Mouse (Mus musculus): ENCODE results near the gene Mapk3. TPM values are rescaled to one million over a fixed set of nuclear protein-coding genes. Genes with fewer than 3 reads are reported as not detected.
A peak's percentile ranks its signal among the peaks of the same experiment; 100 is the strongest.

Gene Mapk3
- total and polyA plus RNA-seq, 2 experiments, result 10.4 to 70.7 TPM

GRCm38 (mm10) chr7:126780971-126781635 is 21.7 kb downstream of the Mapk3 start, which contains the start of gene Tbx6:
Tbx6 (plus strand) TSS chr7:126781483.
- Histone ChIP-seq H3K36me3 (ENCODE audit: control insufficient read depth, insufficient read depth, low read length) (peaks cover 5% of the 10 kb centered on the region), H3K9ac (ENCODE audit: low read depth, low read length) (peak within 1 kb of the TSS; percentile 31), H3K27me3 (ENCODE audit: control insufficient read depth, insufficient read depth, low read length) (no peaks in the 10 kb centered on the region), H3K27ac (replicated peaks; ENCODE audit: insufficient read depth, low read depth, low read length) (peak within 1 kb of the TSS; percentile 36), H3K79me2 (ENCODE audit: control insufficient read depth, insufficient read depth, low read length) (peaks cover 6% of the 10 kb centered on the region; the same call in 1 of the 2 replicates), H3K4me1 (ENCODE audit: control insufficient read depth, insufficient read depth, low read length) (peaks cover 29% of the 10 kb centered on the region), H3K4me3 (ENCODE audit: insufficient read depth, low read depth, low read length) (0 out of 2 replicates have a peak within 1 kb of the TSS, but pooled peaks have one; percentile 3)
- no peak for DNase-seq (ENCODE audit: extremely low read depth, low read depth, low spot score)
- TF ChIP-seq POLR2A (IDR thresholded peaks at IDR 0.05; ENCODE audit: extremely low read depth, insufficient read depth, low read length) (no peak), CTCF (IDR thresholded peaks at IDR 0.05; ENCODE audit: low read depth, low read length) (no peak)
- WGBS, result 25% methylated on average over 22 of the region's 22 CpGs

GRCm38 (mm10) chr7:126781661-126782370 is 22.4 kb downstream of the Mapk3 start:
- H3K9ac ChIP-seq (ENCODE audit: low read depth, low read length), result no peak overlapping the region
- H3K4me1 ChIP-seq (ENCODE audit: control insufficient read depth, insufficient read depth, low read length), result peaks cover 26% of the 10 kb centered on the region
- peaks cover 11% of the 10 kb centered on the region for H3K36me3 ChIP-seq (ENCODE audit: control insufficient read depth, insufficient read depth, low read length)
- H3K4me3 ChIP-seq (ENCODE audit: insufficient read depth, low read depth, low read length), result no peak overlapping the region
- no peaks in the 10 kb centered on the region for H3K27me3 ChIP-seq (ENCODE audit: control insufficient read depth, insufficient read depth, low read length)
- TF ChIP-seq CTCF (IDR thresholded peaks at IDR 0.05; ENCODE audit: low read depth, low read length) (no peak), POLR2A (IDR thresholded peaks at IDR 0.05; ENCODE audit: extremely low read depth, insufficient read depth, low read length) (no peak)
- peak overlapping the region; percentile 36 for H3K27ac ChIP-seq (replicated peaks; ENCODE audit: insufficient read depth, low read depth, low read length)
- WGBS, result 35% methylated on average over 11 of the region's 11 CpGs
- DNase-seq (ENCODE audit: extremely low read depth, low read depth, low spot score), result peak; percentile 92
- H3K79me2 ChIP-seq (ENCODE audit: control insufficient read depth, insufficient read depth, low read length), result peaks cover 6% of the 10 kb centered on the region; the same call in 1 of the 2 replicates

GRCm38 (mm10) chr7:126782693-126783092 is 23.3 kb downstream of the Mapk3 start:
- WGBS, result 53% methylated on average over 13 of the region's 13 CpGs

GRCm38 (mm10) chr7:126784469-126784868 is 25.1 kb downstream of the Mapk3 start:
- 89% methylated on average over 7 of the region's 7 CpGs for WGBS
- Histone ChIP-seq H3K27ac (replicated peaks; ENCODE audit: insufficient read depth, low read depth, low read length) (no peak overlapping the region), H3K79me2 (ENCODE audit: control insufficient read depth, insufficient read depth, low read length) (no peaks in the 10 kb centered on the region), H3K4me3 (ENCODE audit: insufficient read depth, low read depth, low read length) (no peak overlapping the region), H3K27me3 (ENCODE audit: control insufficient read depth, insufficient read depth, low read length) (no peaks in the 10 kb centered on the region), H3K4me1 (ENCODE audit: control insufficient read depth, insufficient read depth, low read length) (peaks cover 22% of the 10 kb centered on the region), H3K36me3 (ENCODE audit: control insufficient read depth, insufficient read depth, low read length) (peaks cover 28% of the 10 kb centered on the region), H3K9ac (ENCODE audit: low read depth, low read length) (no peak overlapping the region)
- no peak for DNase-seq (ENCODE audit: extremely low read depth, low read depth, low spot score)
- TF ChIP-seq POLR2A (IDR thresholded peaks at IDR 0.05; ENCODE audit: extremely low read depth, insufficient read depth, low read length) (no peak), CTCF (IDR thresholded peaks at IDR 0.05; ENCODE audit: low read depth, low read length) (no peak)

More at GRCm38 (mm10) chr7:126782693-126783092, 23.3 kb downstream of the Mapk3 start:
- H3K4me3 ChIP-seq (ENCODE audit: insufficient read depth, low read depth, low read length), result no peak overlapping the region
- no peak overlapping the region for H3K27ac ChIP-seq (replicated peaks; ENCODE audit: insufficient read depth, low read depth, low read length)
- TF ChIP-seq POLR2A (IDR thresholded peaks at IDR 0.05; ENCODE audit: extremely low read depth, insufficient read depth, low read length) (no peak), CTCF (IDR thresholded peaks at IDR 0.05; ENCODE audit: low read depth, low read length) (no peak)
- H3K9ac ChIP-seq (ENCODE audit: low read depth, low read length), result no peak overlapping the region
- peaks cover 15% of the 10 kb centered on the region for H3K36me3 ChIP-seq (ENCODE audit: control insufficient read depth, insufficient read depth, low read length)
- no peaks in the 10 kb centered on the region for H3K27me3 ChIP-seq (ENCODE audit: control insufficient read depth, insufficient read depth, low read length)
- no peaks in the 10 kb centered on the region for H3K79me2 ChIP-seq (ENCODE audit: control insufficient read depth, insufficient read depth, low read length)
- H3K4me1 ChIP-seq (ENCODE audit: control insufficient read depth, insufficient read depth, low read length), result peaks cover 25% of the 10 kb centered on the region
- no peak for DNase-seq (ENCODE audit: extremely low read depth, low read depth, low spot score)

- no peak overlapping the region for H3K27ac ChIP-seq (replicated peaks; ENCODE audit: insufficient read depth, low read depth, low read length)
- no peak overlapping the region for H3K9ac ChIP-seq (ENCODE audit: low read depth, low read length)
- H3K36me3 ChIP-seq (ENCODE audit: control insufficient read depth, insufficient read depth, low read length), result peaks cover 32% of the 10 kb centered on the region
- no peaks in the 10 kb centered on the region for H3K27me3 ChIP-seq (ENCODE audit: control insufficient read depth, insufficient read depth, low read length)
- no peaks in the 10 kb centered on the region for H3K79me2 ChIP-seq (ENCODE audit: control insufficient read depth, insufficient read depth, low read length)
- 74% methylated on average over 4 of the region's 4 CpGs for WGBS
- no peak for TF ChIP-seq CTCF (IDR thresholded peaks at IDR 0.05; ENCODE audit: low read depth, low read length)
- no peak for TF ChIP-seq POLR2A (IDR thresholded peaks at IDR 0.05; ENCODE audit: extremely low read depth, insufficient read depth, low read length)
- H3K4me3 ChIP-seq (ENCODE audit: insufficient read depth, low read depth, low read length), result no peak overlapping the region
- no peak for DNase-seq (ENCODE audit: extremely low read depth, low read depth, low spot score)
- H3K4me1 ChIP-seq (ENCODE audit: control insufficient read depth, insufficient read depth, low read length), result peaks cover 22% of the 10 kb centered on the region
Observed at GRCm38 (mm10) chr7:126785056-126785455, 25.7 kb downstream of the Mapk3 start.
